Mouse (Mus musculus) ES-Bruce4 (cell line): ENCODE measurements around the gene Sapcd1.
"Not testable (repeated sequence)": the region's sequence is repeated elsewhere in the genome, so short reads cannot be mapped to it uniquely, and the experiment has no call there.

ENCODE experiments used
- EP300 ChIP-seq: IDR thresholded peaks from 2 replicates; pipeline ENCODE4 v1.6.1; 2011; ENCODE audit warnings: low read depth, low read length; ENCODE audit not compliant: insufficient read depth
- POLR2A ChIP-seq: IDR thresholded peaks from one replicate; pipeline ENCODE4 v1.8.1; 2011; ENCODE audit warnings: low read length; ENCODE audit not compliant: insufficient read depth

DNA sequence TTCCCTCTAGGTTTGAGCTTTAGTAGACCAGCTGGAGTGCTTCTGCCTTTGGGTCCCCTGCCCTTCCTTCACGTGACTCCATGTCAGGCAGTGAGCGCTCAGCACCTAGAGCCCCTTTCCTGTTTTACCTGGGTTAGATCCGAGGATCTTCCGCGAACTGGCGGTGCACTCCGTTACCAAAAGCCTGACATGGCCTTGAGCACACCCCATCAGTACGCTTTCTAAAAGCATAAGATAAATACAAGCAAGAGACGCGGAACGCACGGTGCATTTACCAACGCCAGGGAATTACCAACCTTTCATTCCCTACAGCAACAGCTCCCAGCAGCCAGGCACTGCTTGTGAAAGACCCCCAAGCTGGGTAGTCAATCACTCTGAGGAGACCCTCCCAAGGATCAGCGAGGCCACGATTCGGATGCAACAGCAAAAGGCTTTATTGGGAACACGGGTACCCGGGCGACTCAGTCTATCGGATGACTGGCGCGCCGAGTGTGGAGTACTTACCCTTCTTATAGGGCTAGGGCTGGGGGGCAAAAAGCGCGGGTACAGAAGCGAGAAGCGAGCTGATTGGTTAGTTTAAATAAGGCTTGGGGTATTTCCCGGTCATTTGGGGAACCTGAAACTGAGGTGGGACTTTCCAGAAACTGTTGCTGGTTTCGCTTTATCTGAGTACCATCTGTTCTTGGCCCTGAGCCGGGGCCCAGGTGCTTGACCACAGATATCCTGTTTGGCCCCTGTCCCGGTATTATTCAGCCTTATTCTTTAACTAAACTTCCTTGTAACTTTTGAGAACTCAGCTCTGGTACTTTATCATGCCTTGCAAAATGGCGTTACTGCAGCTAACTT is 27.7 kb downstream of the Sapcd1 start:
- not testable (repeated sequence) for TF ChIP-seq EP300, POLR2A
